Mouse (Mus musculus) frontal cortex, postnatal 36 days (tissue): ENCODE measurements around the gene Gm3435.
"Not testable (repeated sequence)": the region's sequence is repeated elsewhere in the genome, so short reads cannot be mapped to it uniquely, and the experiment has no call there.

Experiments
- DNase-seq, 2 experiments: peaks; one replicate each; pipeline ENCODE4 v3.0.0; 2022; ENCODE audit warnings: low spot score in 2 of 2

Gene Gm3435

GRCm38 (mm10) chr17:15040455-15040854, 30.5 kb downstream of the Gm3435 start:
- DNase-seq = not testable (repeated sequence)

- peak; percentile 17 to 23 for DNase-seq
Measured at GRCm38 (mm10) chr17:15041175-15041729, 31.3 kb downstream of the Gm3435 start, which contains the start of the genes Ermard, Tcte3 and Gm3448. Gene Ermard (plus strand): TSS chr17:15041208. Gene Tcte3 (minus strand): TSS chr17:15041488. Gene Gm3448 (minus strand): TSS chr17:15041537.

- not testable (repeated sequence) for DNase-seq
Measured at GRCm38 (mm10) chr17:15050338-15050737, 40.4 kb downstream of the Gm3435 start.

- not testable (repeated sequence) for DNase-seq
Measured at GRCm38 (mm10) chr17:15052766-15053165, 42.8 kb downstream of the Gm3435 start.

GRCm38 (mm10) chr17:15053183-15053828, 43.3 kb downstream of the Gm3435 start:
- not testable (repeated sequence) for DNase-seq

- DNase-seq = not testable (repeated sequence)
Measured at GRCm38 (mm10) chr17:15053829-15054200, 43.8 kb downstream of the Gm3435 start.

- DNase-seq = peak; percentile 21 to 56
Measured at GRCm38 (mm10) chr17:15055925-15056324, 45.9 kb downstream of the Gm3435 start.

- no peak for DNase-seq
Measured at GRCm38 (mm10) chr17:15058161-15058591, 48.2 kb downstream of the Gm3435 start.

- DNase-seq = no peak
Measured at GRCm38 (mm10) chr17:15059646-15060045, 49.7 kb downstream of the Gm3435 start.

GRCm38 (mm10) chr17:15060356-15060755, 50.4 kb downstream of the Gm3435 start:
- DNase-seq = no peak

- DNase-seq = peak; percentile 69 to 70
Measured at GRCm38 (mm10) chr17:15065391-15066024, 55.5 kb downstream of the Gm3435 start.

- DNase-seq = no peak
Measured at GRCm38 (mm10) chr17:15066066-15066465, 56.1 kb downstream of the Gm3435 start.

- DNase-seq = no peak
Measured at GRCm38 (mm10) chr17:15066911-15067310, 56.9 kb downstream of the Gm3435 start.

- DNase-seq = no peak
Measured at GRCm38 (mm10) chr17:15068040-15068792, 58.2 kb downstream of the Gm3435 start.

- peak; percentile 28 to 30 for DNase-seq
Measured at GRCm38 (mm10) chr17:15069124-15069523, 59.1 kb downstream of the Gm3435 start.
